Mouse (Mus musculus): ENCODE measurements at regions not wholly inside any gene's neighbourhood (a gene's known extent, or its start where the extent isn't known, plus 50 kb on each side); places are given as distances from the start of the nearest gene placed in this dataset.

- Histone ChIP-seq H3K27me3 (ENCODE audit: control insufficient read depth, insufficient read depth, low read length) (no peaks in the 10 kb centered on the region), H3K4me2 (replicated peaks) (no peak overlapping the region), H3K36me3 (replicated peaks; ENCODE audit: control insufficient read depth, insufficient read depth) (no peaks in the 10 kb centered on the region), H3K4me3 (replicated peaks; ENCODE audit: low read length) (no peak overlapping the region), H3K9me3 (ENCODE audit: control insufficient read depth, low read length) (no peaks in the 10 kb centered on the region), H3K4me1 (replicated peaks; ENCODE audit: control insufficient read depth, insufficient read depth, low read length) (0 out of 2 replicates have a peak, but pooled peaks cover 3% of the 10 kb centered on the region), H3K27ac (no peak overlapping the region), H3K9ac (no peak overlapping the region)
- DNase-seq (ENCODE audit: low spot score) (no peak), ATAC-seq (ENCODE audit: low FRiP score) (no peak)
- 81% methylated on average over 2 of the region's 2 CpGs for WGBS
These were observed 191.6 kb upstream of the Ttc29 start for GRCm38 (mm10) chr8:78021473-78021872.

- no peak for DNase-seq (ENCODE audit: low spot score)
- Histone ChIP-seq H3K27me3 (ENCODE audit: control insufficient read depth, insufficient read depth, low read length) (no peaks in the 10 kb centered on the region), H3K4me1 (replicated peaks; ENCODE audit: control insufficient read depth, insufficient read depth, low read length) (0 out of 2 replicates have a peak, but pooled peaks cover 3% of the 10 kb centered on the region), H3K9ac (no peak overlapping the region), H3K4me2 (replicated peaks) (no peak overlapping the region), H3K36me3 (replicated peaks; ENCODE audit: control insufficient read depth, insufficient read depth) (no peaks in the 10 kb centered on the region), H3K4me3 (replicated peaks; ENCODE audit: low read length) (no peak overlapping the region), H3K27ac (no peak overlapping the region), H3K9me3 (ENCODE audit: control insufficient read depth, low read length) (no peaks in the 10 kb centered on the region)
- 61% methylated on average over 5 of the region's 5 CpGs for WGBS
- ATAC-seq (ENCODE audit: low FRiP score) = no peak
These were observed 190.1 kb upstream of the Ttc29 start for GRCm38 (mm10) chr8:78022986-78023385.

GRCm38 (mm10) chr8:78023467-78023866 lies 189.6 kb upstream of the Ttc29 start:
- Histone ChIP-seq H3K27me3 (ENCODE audit: control insufficient read depth, insufficient read depth, low read length) (no peaks in the 10 kb centered on the region), H3K36me3 (replicated peaks; ENCODE audit: control insufficient read depth, insufficient read depth) (no peaks in the 10 kb centered on the region), H3K4me3 (replicated peaks; ENCODE audit: low read length) (no peak overlapping the region), H3K27ac (no peak overlapping the region), H3K9ac (no peak overlapping the region), H3K4me2 (replicated peaks) (no peak overlapping the region), H3K9me3 (ENCODE audit: control insufficient read depth, low read length) (no peaks in the 10 kb centered on the region), H3K4me1 (replicated peaks; ENCODE audit: control insufficient read depth, insufficient read depth, low read length) (0 out of 2 replicates have a peak, but pooled peaks cover 1% of the 10 kb centered on the region)
- 43% methylated on average over 7 of the region's 7 CpGs for WGBS
- DNase-seq (ENCODE audit: low spot score) (peak; percentile 74), ATAC-seq (ENCODE audit: low FRiP score) (no peak)

- 74% methylated on average over 4 of the region's 4 CpGs for WGBS
- Histone ChIP-seq H3K4me1 (replicated peaks; ENCODE audit: control insufficient read depth, insufficient read depth, low read length) (no peaks in the 10 kb centered on the region), H3K4me3 (replicated peaks; ENCODE audit: low read length) (no peak overlapping the region), H3K27ac (no peak overlapping the region), H3K4me2 (replicated peaks) (no peak overlapping the region), H3K9me3 (ENCODE audit: control insufficient read depth, low read length) (no peaks in the 10 kb centered on the region), H3K9ac (no peak overlapping the region), H3K36me3 (replicated peaks; ENCODE audit: control insufficient read depth, insufficient read depth) (no peaks in the 10 kb centered on the region), H3K27me3 (ENCODE audit: control insufficient read depth, insufficient read depth, low read length) (no peaks in the 10 kb centered on the region)
- ATAC-seq (ENCODE audit: low FRiP score) (no peak), DNase-seq (ENCODE audit: low spot score) (no peak)
These were observed 189.2 kb upstream of the Ttc29 start for GRCm38 (mm10) chr8:78023936-78024335.

- H3K4me2 ChIP-seq (replicated peaks) = no peak overlapping the region
- no peak overlapping the region for H3K4me3 ChIP-seq (replicated peaks; ENCODE audit: low read length)
- H3K27me3 ChIP-seq (ENCODE audit: control insufficient read depth, insufficient read depth, low read length) = no peaks in the 10 kb centered on the region
- no peaks in the 10 kb centered on the region for H3K9me3 ChIP-seq (ENCODE audit: control insufficient read depth, low read length)
- H3K4me1 ChIP-seq (replicated peaks; ENCODE audit: control insufficient read depth, insufficient read depth, low read length) = no peaks in the 10 kb centered on the region
- H3K9ac ChIP-seq = no peak overlapping the region
- DNase-seq (ENCODE audit: low spot score) (no peak), ATAC-seq (ENCODE audit: low FRiP score) (no peak)
- WGBS = 90% methylated on average over 5 of the region's 5 CpGs
- no peak overlapping the region for H3K27ac ChIP-seq
- H3K36me3 ChIP-seq (replicated peaks; ENCODE audit: control insufficient read depth, insufficient read depth) = no peaks in the 10 kb centered on the region
These were observed 188.1 kb upstream of the Ttc29 start for GRCm38 (mm10) chr8:78024964-78025363.

- no peak overlapping the region for H3K27ac ChIP-seq
- ATAC-seq (ENCODE audit: low FRiP score) = no peak
- 81% methylated on average over 2 of the region's 2 CpGs for WGBS
- no peaks in the 10 kb centered on the region for H3K4me1 ChIP-seq (replicated peaks; ENCODE audit: control insufficient read depth, insufficient read depth, low read length)
- H3K4me2 ChIP-seq (replicated peaks) = no peak overlapping the region
- H3K4me3 ChIP-seq (replicated peaks; ENCODE audit: low read length) = no peak overlapping the region
- no peak for DNase-seq (ENCODE audit: low spot score)
- no peak overlapping the region for H3K9ac ChIP-seq
- H3K36me3 ChIP-seq (replicated peaks; ENCODE audit: control insufficient read depth, insufficient read depth) = no peaks in the 10 kb centered on the region
- H3K27me3 ChIP-seq (ENCODE audit: control insufficient read depth, insufficient read depth, low read length) = no peaks in the 10 kb centered on the region
- H3K9me3 ChIP-seq (ENCODE audit: control insufficient read depth, low read length) = no peaks in the 10 kb centered on the region
These were observed 185.7 kb upstream of the Ttc29 start for GRCm38 (mm10) chr8:78027371-78027770.

GRCm38 (mm10) chr8:78028928-78029327 lies 184.2 kb upstream of the Ttc29 start:
- ATAC-seq (ENCODE audit: low FRiP score) (no peak), DNase-seq (ENCODE audit: low spot score) (no peak)
- Histone ChIP-seq H3K9ac (no peak overlapping the region), H3K4me2 (replicated peaks) (no peak overlapping the region), H3K4me3 (replicated peaks; ENCODE audit: low read length) (no peak overlapping the region), H3K36me3 (replicated peaks; ENCODE audit: control insufficient read depth, insufficient read depth) (no peaks in the 10 kb centered on the region), H3K27ac (no peak overlapping the region), H3K9me3 (ENCODE audit: control insufficient read depth, low read length) (no peaks in the 10 kb centered on the region), H3K27me3 (ENCODE audit: control insufficient read depth, insufficient read depth, low read length) (no peaks in the 10 kb centered on the region), H3K4me1 (replicated peaks; ENCODE audit: control insufficient read depth, insufficient read depth, low read length) (no peaks in the 10 kb centered on the region)
- WGBS = 68% methylated on average over 1 of the region's 1 CpGs

GRCm38 (mm10) chr8:78031811-78032210 lies 181.3 kb upstream of the Ttc29 start:
- DNase-seq (ENCODE audit: low spot score) (no peak), ATAC-seq (ENCODE audit: low FRiP score) (no peak)
- 63% methylated on average over 4 of the region's 4 CpGs for WGBS
- no peak overlapping the region for H3K9ac ChIP-seq
- H3K4me1 ChIP-seq (replicated peaks; ENCODE audit: control insufficient read depth, insufficient read depth, low read length) = no peaks in the 10 kb centered on the region
- H3K4me3 ChIP-seq (replicated peaks; ENCODE audit: low read length) = no peak overlapping the region
- H3K27ac ChIP-seq = no peak overlapping the region
- H3K36me3 ChIP-seq (replicated peaks; ENCODE audit: control insufficient read depth, insufficient read depth) = no peaks in the 10 kb centered on the region
- no peaks in the 10 kb centered on the region for H3K9me3 ChIP-seq (ENCODE audit: control insufficient read depth, low read length)
- H3K27me3 ChIP-seq (ENCODE audit: control insufficient read depth, insufficient read depth, low read length) = no peaks in the 10 kb centered on the region
- H3K4me2 ChIP-seq (replicated peaks) = no peak overlapping the region

- no peak for ATAC-seq (ENCODE audit: low FRiP score)
- WGBS = 90% methylated on average over 4 of the region's 4 CpGs
- no peak overlapping the region for H3K4me3 ChIP-seq (replicated peaks; ENCODE audit: low read length)
- H3K36me3 ChIP-seq (replicated peaks; ENCODE audit: control insufficient read depth, insufficient read depth) = no peaks in the 10 kb centered on the region
- H3K9me3 ChIP-seq (ENCODE audit: control insufficient read depth, low read length) = no peaks in the 10 kb centered on the region
- no peaks in the 10 kb centered on the region for H3K4me1 ChIP-seq (replicated peaks; ENCODE audit: control insufficient read depth, insufficient read depth, low read length)
- H3K27me3 ChIP-seq (ENCODE audit: control insufficient read depth, insufficient read depth, low read length) = no peaks in the 10 kb centered on the region
- H3K4me2 ChIP-seq (replicated peaks) = no peak overlapping the region
- H3K9ac ChIP-seq = no peak overlapping the region
- no peak for DNase-seq (ENCODE audit: low spot score)
- no peak overlapping the region for H3K27ac ChIP-seq
These were observed 178.4 kb upstream of the Ttc29 start for GRCm38 (mm10) chr8:78034687-78035086.

GRCm38 (mm10) chr8:78037218-78037617 lies 175.9 kb upstream of the Ttc29 start:
- no peaks in the 10 kb centered on the region for H3K36me3 ChIP-seq (replicated peaks; ENCODE audit: control insufficient read depth, insufficient read depth)
- H3K4me1 ChIP-seq (replicated peaks; ENCODE audit: control insufficient read depth, insufficient read depth, low read length) = no peaks in the 10 kb centered on the region
- H3K9me3 ChIP-seq (ENCODE audit: control insufficient read depth, low read length) = no peaks in the 10 kb centered on the region
- no peak overlapping the region for H3K4me2 ChIP-seq (replicated peaks)
- DNase-seq (ENCODE audit: low spot score) (no peak), ATAC-seq (ENCODE audit: low FRiP score) (no peak)
- H3K27ac ChIP-seq = no peak overlapping the region
- no peak overlapping the region for H3K4me3 ChIP-seq (replicated peaks; ENCODE audit: low read length)
- H3K27me3 ChIP-seq (ENCODE audit: control insufficient read depth, insufficient read depth, low read length) = no peaks in the 10 kb centered on the region
- no peak overlapping the region for H3K9ac ChIP-seq
- 68% methylated on average over 1 of the region's 1 CpGs for WGBS

All from hindbrain, embryonic 14.5 days (tissue).